Mouse (Mus musculus) brain, embryonic 14.5 days (tissue): Measurements from ENCODE around the gene Draxin. TPM values are rescaled to one million over a fixed set of nuclear protein-coding genes. Genes with fewer than 3 reads are reported as not detected.
"Not testable (repeated sequence)": the region's sequence is repeated elsewhere in the genome, so short reads cannot be mapped to it uniquely, and the experiment has no call there.

Experiments
- DNase-seq: peaks from one replicate; pipeline ENCODE4 v3.0.0-alpha.2; 2011; ENCODE audit warnings: low read depth
- CTCF ChIP-seq: fragments of 200-500 bp; IDR thresholded peaks from 2 replicates; pipeline ENCODE4 v1.5.1; 2012; ENCODE audit warnings: inconsistent platforms, mild to moderate bottlenecking, moderate library complexity, borderline replicate concordance; ENCODE audit not compliant: insufficient read depth, insufficient read length; ENCODE audit errors: extremely low read depth
- POLR2A ChIP-seq: fragments of 200-500 bp; IDR thresholded peaks from 2 replicates; pipeline ENCODE4 v1.6.1; 2012; ENCODE audit warnings: mild to moderate bottlenecking, inconsistent platforms, borderline replicate concordance; ENCODE audit not compliant: poor library complexity, insufficient read depth, insufficient read length, severe bottlenecking; ENCODE audit errors: extremely low read depth
- polyA plus RNA-seq: library from polyadenylated mRNA; depleted of rRNA; stranded (reverse); fragments of >200 nt; gene quantifications from 2 replicates; pipeline ENCODE4 v1.2.3, GENCODE M21; 2012; rRNA removed

Gene Draxin
- polyA plus RNA-seq, 1 experiment: 73.0 TPM

DNA sequence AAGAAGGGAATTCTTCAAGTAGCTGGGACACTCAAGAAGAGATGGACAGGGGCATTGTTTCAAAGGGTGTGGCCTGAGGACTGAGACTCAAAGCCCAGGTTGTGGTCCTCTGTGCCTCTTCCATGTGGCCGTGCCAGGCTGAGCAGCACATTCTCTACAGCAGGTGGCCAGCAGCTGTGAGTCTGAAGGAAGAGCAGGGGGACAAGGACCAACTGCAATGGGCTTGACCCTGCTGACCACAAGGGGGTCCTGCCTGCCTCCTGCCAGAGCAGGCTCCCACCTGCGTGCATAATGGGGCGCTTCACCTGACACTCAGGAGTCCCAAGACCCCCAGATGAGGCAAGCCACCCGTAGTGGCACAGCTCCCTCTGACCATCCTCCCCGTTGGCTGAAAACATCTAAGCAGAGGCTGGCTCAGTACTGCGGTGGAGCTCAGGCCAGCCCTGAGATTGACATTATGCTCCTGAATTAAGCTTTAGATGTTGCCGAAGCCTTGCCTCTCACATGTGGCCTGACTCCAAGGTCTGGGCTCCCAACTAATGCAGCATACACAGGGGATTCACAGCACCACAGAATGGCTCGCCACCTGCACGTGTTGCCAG, 72.2 kb downstream of the Draxin start:
- DNase-seq: no peak
- no peak for TF ChIP-seq CTCF
- no peak for TF ChIP-seq POLR2A

DNA sequence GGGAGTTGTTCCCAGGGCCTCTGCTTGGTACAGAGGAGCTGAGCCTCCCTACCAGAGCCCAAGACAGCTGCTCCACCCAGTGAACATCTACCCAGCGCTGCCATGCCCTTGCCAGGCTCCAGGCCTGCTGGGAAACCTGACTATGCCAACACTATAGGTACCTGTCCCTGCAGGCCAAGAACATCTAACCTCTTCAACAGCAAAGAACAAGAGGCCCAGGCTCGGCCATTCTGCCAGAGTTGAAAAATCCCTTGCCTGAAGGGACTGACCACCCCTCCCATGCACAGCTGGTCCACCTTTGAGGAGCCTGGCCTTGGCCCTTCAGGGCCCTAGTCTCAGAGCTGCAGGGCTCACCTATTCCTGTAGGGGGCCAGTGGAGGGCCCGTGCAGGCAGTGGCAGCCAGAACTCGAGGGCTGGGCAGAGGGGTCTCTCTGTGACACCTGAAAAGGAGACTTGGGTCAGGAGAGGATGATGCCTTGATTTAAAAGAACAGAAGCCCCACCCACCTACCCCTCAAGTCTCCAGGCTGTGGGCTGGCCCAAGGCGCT, 72.8 kb downstream of the Draxin start:
- no peak for DNase-seq
- TF ChIP-seq CTCF (0 out of 2 replicates have a peak, but pooled peaks have one; percentile 9), POLR2A (no peak)

GRCm38 (mm10) chr4:148056801-148057200, 73.7 kb downstream of the Draxin start:
- DNase-seq: no peak

GRCm38 (mm10) chr4:148056246-148056645, 74.3 kb downstream of the Draxin start:
- TF ChIP-seq POLR2A: no peak
- TF ChIP-seq CTCF: no peak
- no peak for DNase-seq

More at GRCm38 (mm10) chr4:148056801-148057200, 73.7 kb downstream of the Draxin start:
- TF ChIP-seq CTCF: no peak
- no peak for TF ChIP-seq POLR2A

DNA sequence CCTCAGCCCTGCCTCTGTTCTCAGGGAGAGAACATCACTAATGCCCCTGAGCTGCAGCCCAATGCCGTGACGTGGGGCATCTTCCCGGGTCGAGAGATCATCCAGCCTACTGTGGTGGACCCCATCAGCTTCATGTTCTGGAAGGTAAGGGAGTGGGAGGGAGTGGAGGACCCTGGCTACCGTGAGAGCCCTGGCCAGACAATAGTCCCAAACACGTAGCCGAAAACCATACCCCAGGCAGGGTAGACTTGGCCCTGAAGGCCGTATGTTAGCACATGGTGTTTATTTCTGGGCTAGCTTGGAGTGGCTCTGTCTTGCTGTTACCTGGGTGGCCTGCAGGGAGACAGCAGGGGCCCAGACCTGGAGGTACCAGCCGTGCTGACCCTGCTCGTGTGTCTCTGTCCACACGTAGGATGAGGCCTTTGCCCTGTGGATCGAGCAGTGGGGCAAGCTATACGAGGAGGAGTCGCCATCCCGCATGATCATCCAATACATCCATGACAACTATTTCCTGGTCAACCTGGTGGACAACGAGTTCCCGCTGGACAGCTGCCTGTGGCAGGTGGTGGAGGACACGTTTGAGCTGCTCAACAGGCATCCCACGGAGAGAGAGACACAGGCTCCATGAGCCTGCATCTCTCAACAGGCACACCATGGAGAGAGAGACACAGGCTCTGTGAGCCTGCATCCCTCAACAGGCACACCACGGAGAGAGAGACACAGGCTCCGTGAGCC, 75.4 kb downstream of the Draxin start:
- DNase-seq: no peak
- TF ChIP-seq CTCF (no peak), POLR2A (no peak)

DNA sequence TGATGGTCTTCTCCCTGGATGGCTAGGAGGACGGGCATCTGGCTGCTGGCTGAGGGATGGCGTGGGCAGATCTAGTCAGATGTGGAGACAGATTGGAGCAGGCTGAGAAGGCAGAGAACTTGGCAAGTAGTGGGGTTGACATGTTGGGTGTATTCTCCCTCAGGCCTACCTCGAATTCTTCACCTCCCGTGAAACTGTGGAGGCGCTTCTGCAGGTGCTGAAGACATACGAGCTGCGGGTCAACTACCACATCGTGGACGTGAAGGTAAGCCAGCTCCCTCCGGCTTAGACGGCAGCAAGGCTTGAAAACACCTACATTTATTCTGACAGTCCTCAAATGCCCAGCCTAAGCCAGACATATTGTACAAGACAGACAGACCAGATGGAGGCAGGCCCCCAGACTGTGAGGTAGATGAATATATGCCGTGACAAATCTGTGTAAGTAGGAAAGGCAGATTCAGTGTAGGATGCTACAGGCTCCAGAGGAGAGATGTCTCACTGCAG, 77.0 kb downstream of the Draxin start:
- DNase-seq: peak; percentile 31
- TF ChIP-seq POLR2A: no peak
- no peak for TF ChIP-seq CTCF

GRCm38 (mm10) chr4:148052976-148053375, 77.5 kb downstream of the Draxin start:
- TF ChIP-seq CTCF (no peak), POLR2A (no peak)
- no peak for DNase-seq

DNA sequence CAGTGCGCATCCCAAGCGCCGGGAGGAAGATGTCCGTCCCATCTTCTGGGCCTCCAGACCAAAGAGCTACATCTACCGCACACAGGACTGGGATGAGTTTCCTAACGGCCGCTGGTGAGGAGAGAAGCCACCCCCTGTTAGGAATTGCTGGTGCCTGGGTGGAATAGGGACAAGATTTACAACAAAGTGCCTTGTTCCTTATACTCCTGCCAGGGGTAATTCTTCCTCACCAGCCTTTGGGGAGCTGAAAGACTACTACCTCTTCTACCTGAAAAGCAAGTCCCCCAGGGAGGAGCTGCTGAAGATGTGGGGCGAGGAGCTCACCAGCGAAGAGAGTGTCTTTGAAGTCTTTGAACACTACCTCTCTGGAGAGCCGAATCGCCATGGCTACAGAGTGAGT, 78.6 kb downstream of the Draxin start:
- no peak for DNase-seq
- TF ChIP-seq POLR2A: no peak
- TF ChIP-seq CTCF: no peak

GRCm38 (mm10) chr4:148051046-148051776, 79.3 kb downstream of the Draxin start:
- TF ChIP-seq POLR2A: no peak
- no peak for TF ChIP-seq CTCF
- DNase-seq: no peak

DNA sequence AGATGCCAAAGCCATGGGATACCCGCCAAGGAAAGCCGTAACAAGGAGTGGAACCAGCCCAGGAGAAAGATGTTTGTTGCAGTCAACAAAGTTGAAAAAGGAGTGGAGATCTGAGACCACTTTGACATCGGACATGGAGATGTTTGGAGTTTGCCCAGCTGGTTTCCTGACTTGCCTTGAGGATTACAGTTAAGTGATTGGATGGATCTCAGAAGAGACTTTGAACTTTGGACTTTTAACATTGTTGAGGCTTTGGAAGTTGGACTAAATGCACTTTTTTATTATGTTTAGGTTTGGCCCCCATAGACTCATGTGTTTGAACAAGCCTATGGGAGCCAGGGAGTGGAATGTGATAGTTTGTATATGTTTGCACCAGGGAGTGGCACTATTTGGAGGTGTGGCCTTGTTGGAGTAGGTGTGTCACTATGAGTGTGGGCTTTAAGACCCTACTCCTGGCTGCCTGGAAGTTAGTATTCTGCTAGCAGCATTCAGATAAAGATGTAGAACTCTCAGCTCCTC, 80.0 kb downstream of the Draxin start:
- not testable (repeated sequence) for DNase-seq

Other genes with a start within 250 kb of the Draxin start
- gene Mfn2, start 226.0 kb downstream of the Draxin start, polyA plus RNA-seq: 61.7 and 84.6 TPM in 2 replicates
- 19.7 and 25.3 TPM in 2 replicates for gene Plod1, start 193.9 kb downstream of the Draxin start, polyA plus RNA-seq
- gene 2510039O18Rik, start 189.8 kb downstream of the Draxin start, polyA plus RNA-seq: 56.2 and 63.5 TPM in 2 replicates
- not detected in 2 replicates for gene Nppb, start 144.9 kb downstream of the Draxin start, polyA plus RNA-seq
- gene Nppa, start 130.0 kb downstream of the Draxin start, polyA plus RNA-seq: 0.85 and 1.1 TPM in 2 replicates
- gene Clcn6, start 91.9 kb downstream of the Draxin start, polyA plus RNA-seq: 57.2 and 64.1 TPM in 2 replicates
- 38.6 and 39.4 TPM in 2 replicates for gene Mthfr, start 91.6 kb downstream of the Draxin start, polyA plus RNA-seq
- gene Agtrap, start 42.7 kb downstream of the Draxin start, polyA plus RNA-seq: 4.6 and 5.7 TPM in 2 replicates
- 111 and 132 TPM in 2 replicates for gene Mad2l2, start 314 bp downstream of the Draxin start, polyA plus RNA-seq
- 18.1 and 25.3 TPM in 2 replicates for gene Fbxo6, start 21.4 kb upstream of the Draxin start, polyA plus RNA-seq
- gene Fbxo44, start 29.8 kb upstream of the Draxin start, polyA plus RNA-seq: 122 and 144 TPM in 2 replicates
- gene Fbxo2, start 29.9 kb upstream of the Draxin start, polyA plus RNA-seq: 2.6 and 5.1 TPM in 2 replicates
- gene Disp3, start 157.3 kb upstream of the Draxin start, polyA plus RNA-seq: 25.2 and 28.4 TPM in 2 replicates